Mouse (Mus musculus) myocyte (in vitro differentiated cells): ENCODE data around the gene Ngf. TPM values are rescaled to one million over a fixed set of nuclear protein-coding genes. Genes with fewer than 3 reads are reported as not detected.

ENCODE experiments used
- H3K27me3 ChIP-seq: one replicate; pipeline ENCODE4 v1.6.1; 2011; ENCODE audit not compliant: control insufficient read depth, insufficient read depth, insufficient read length
- H3K36me3 ChIP-seq: one replicate; pipeline ENCODE4 v1.6.1; 2011; ENCODE audit not compliant: control insufficient read depth, insufficient read depth
- H3K4me2 ChIP-seq: one replicate; pipeline ENCODE4 v1.6.1; 2011; ENCODE audit warnings: low read depth, control low read depth
- H3K4me3 ChIP-seq: one replicate; pipeline ENCODE4 v1.5.1; 2011; ENCODE audit warnings: mild to moderate bottlenecking, control low read depth, moderate library complexity
- H3K79me2 ChIP-seq: one replicate; pipeline ENCODE4 v1.6.1; 2011; ENCODE audit not compliant: control insufficient read depth, insufficient read depth
- H3ac ChIP-seq: one replicate; pipeline ENCODE4 v1.6.1; 2011; ENCODE audit not compliant: control insufficient read depth, insufficient read length
- CEBPB ChIP-seq: IDR thresholded peaks from 2 replicates; pipeline ENCODE4 v1.6.1; 2011; ENCODE audit warnings: mild to moderate bottlenecking, moderate library complexity; ENCODE audit not compliant: poor library complexity, insufficient read depth, severe bottlenecking
- E2F4 ChIP-seq: IDR thresholded peaks from one replicate; pipeline ENCODE4 v1.6.1; 2011; ENCODE audit warnings: mild to moderate bottlenecking, control low read depth, moderate library complexity; ENCODE audit not compliant: insufficient read depth
- MAX ChIP-seq: IDR thresholded peaks from one replicate; pipeline ENCODE4 v1.6.1; 2011; ENCODE audit warnings: low read depth, mild to moderate bottlenecking, control low read depth
- MYOD1 ChIP-seq, 3 experiments: IDR thresholded peaks; one replicate each; pipeline ENCODE4 v1.6.1; 2011; ENCODE audit warnings: control low read depth in 2 of 3, low read depth in 2 of 3, mild to moderate bottlenecking in 2 of 3, moderate library complexity in 1 of 3; ENCODE audit not compliant: insufficient read length in 2 of 3, control insufficient read depth in 1 of 3
- MYOG ChIP-seq, 3 experiments: IDR thresholded peaks; one replicate each; pipeline ENCODE4 v1.6.1; 2011; ENCODE audit warnings: control low read depth in 2 of 3, low read depth in 2 of 3, mild to moderate bottlenecking in 2 of 3; ENCODE audit not compliant: insufficient read length in 2 of 3, control insufficient read depth in 1 of 3, insufficient read depth in 1 of 3
- POLR2A ChIP-seq: IDR thresholded peaks from one replicate; pipeline ENCODE4 v1.6.1; 2011; ENCODE audit warnings: low read depth, mild to moderate bottlenecking, control low read depth, moderate library complexity; ENCODE audit not compliant: insufficient read length
- POLR2AphosphoS2 ChIP-seq: IDR thresholded peaks from one replicate; pipeline ENCODE4 v1.6.1; 2011; ENCODE audit warnings: low read depth, control low read depth; ENCODE audit not compliant: insufficient read length
- REST ChIP-seq: IDR thresholded peaks from one replicate; pipeline ENCODE4 v1.6.1; 2011; ENCODE audit warnings: mild to moderate bottlenecking, control low read depth, moderate library complexity; ENCODE audit not compliant: insufficient read depth, insufficient read length
- SRF ChIP-seq: IDR thresholded peaks from one replicate; pipeline ENCODE4 v1.6.1; 2011; ENCODE audit warnings: low read depth; ENCODE audit not compliant: control insufficient read depth, insufficient read length
- TCF12 ChIP-seq: IDR thresholded peaks from one replicate; pipeline ENCODE4 v1.6.1; 2011; ENCODE audit warnings: mild to moderate bottlenecking, control low read depth; ENCODE audit not compliant: poor library complexity, insufficient read depth, severe bottlenecking
- TCF3 ChIP-seq: IDR thresholded peaks from one replicate; pipeline ENCODE4 v1.6.1; 2011; ENCODE audit warnings: low read depth, control low read depth; ENCODE audit not compliant: insufficient read length
- USF1 ChIP-seq: IDR thresholded peaks from one replicate; pipeline ENCODE4 v1.6.1; 2011; ENCODE audit warnings: low read depth, mild to moderate bottlenecking, control low read depth, moderate library complexity
- polyA plus RNA-seq: library from polyadenylated mRNA; unstranded; fragments of >200 nt; fragmentation: generic; extraction: Trizol; gene quantifications from one replicate; pipeline ENCODE4 v1.2.1, GENCODE M21; 2012; ENCODE audit warnings: missing spikeins

The Ngf gene
- polyA plus RNA-seq, 1 experiment, result 3.3 TPM

GRCm38 (mm10) chr3:102534744-102535143 is 65.0 kb downstream of the Ngf start:
- H3K4me2 ChIP-seq, result no peak overlapping the region
- no peaks in the 10 kb centered on the region for H3K36me3 ChIP-seq
- no peak overlapping the region for H3K4me3 ChIP-seq
- no peaks in the 10 kb centered on the region for H3K27me3 ChIP-seq
- H3K79me2 ChIP-seq, result no peaks in the 10 kb centered on the region
- no peak overlapping the region for H3ac ChIP-seq
- no peak for TF ChIP-seq E2F4
- no peak for TF ChIP-seq TCF3
- no peak for TF ChIP-seq MYOD1 (IDR thresholded peaks at IDR 0.05; ENCODE audit: control insufficient read depth in 1 of 3, insufficient read length in 2 of 3, low read depth in 2 of 3)

GRCm38 (mm10) chr3:102543646-102544045 is 73.9 kb downstream of the Ngf start:
- Histone ChIP-seq H3ac (no peak overlapping the region), H3K27me3 (no peaks in the 10 kb centered on the region), H3K36me3 (no peaks in the 10 kb centered on the region), H3K79me2 (no peaks in the 10 kb centered on the region), H3K4me2 (no peak overlapping the region), H3K4me3 (no peak overlapping the region)
- no peak for TF ChIP-seq TCF3
- no peak for TF ChIP-seq MYOD1 (IDR thresholded peaks at IDR 0.05; ENCODE audit: control insufficient read depth in 1 of 3, insufficient read length in 2 of 3, low read depth in 2 of 3)
- TF ChIP-seq REST, result no peak
- TF ChIP-seq SRF, result no peak
- no peak for TF ChIP-seq CEBPB
- no peak for TF ChIP-seq TCF12
- no peak for TF ChIP-seq POLR2AphosphoS2
- no peak for TF ChIP-seq E2F4
- TF ChIP-seq MAX, result no peak
- no peak for TF ChIP-seq MYOG (IDR thresholded peaks at IDR 0.05; ENCODE audit: control insufficient read depth in 1 of 3, insufficient read depth in 1 of 3, insufficient read length in 2 of 3, low read depth in 2 of 3)

GRCm38 (mm10) chr3:102547536-102547935 is 77.8 kb downstream of the Ngf start:
- Histone ChIP-seq H3K79me2 (no peaks in the 10 kb centered on the region), H3K4me3 (no peak overlapping the region)

GRCm38 (mm10) chr3:102553935-102554670 is 84.4 kb downstream of the Ngf start:
- H3K4me2 ChIP-seq, result no peak overlapping the region
- no peak overlapping the region for H3K4me3 ChIP-seq
- H3K36me3 ChIP-seq, result no peaks in the 10 kb centered on the region
- H3K27me3 ChIP-seq, result no peaks in the 10 kb centered on the region
- no peaks in the 10 kb centered on the region for H3K79me2 ChIP-seq
- no peak overlapping the region for H3ac ChIP-seq
- no peak for TF ChIP-seq MYOD1 (IDR thresholded peaks at IDR 0.05; ENCODE audit: control insufficient read depth in 1 of 3, insufficient read length in 2 of 3, low read depth in 2 of 3)
- no peak for TF ChIP-seq MYOG (IDR thresholded peaks at IDR 0.05; ENCODE audit: control insufficient read depth in 1 of 3, insufficient read depth in 1 of 3, insufficient read length in 2 of 3, low read depth in 2 of 3)

More at GRCm38 (mm10) chr3:102547536-102547935, 77.8 kb downstream of the Ngf start:
- Histone ChIP-seq H3K27me3 (no peaks in the 10 kb centered on the region), H3ac (no peak overlapping the region), H3K4me2 (no peak overlapping the region), H3K36me3 (no peaks in the 10 kb centered on the region)
- TF ChIP-seq POLR2AphosphoS2 (no peak), TCF12 (no peak)

- TF ChIP-seq SRF, result no peak
- TF ChIP-seq MAX, result no peak
- TF ChIP-seq E2F4, result no peak
- TF ChIP-seq TCF3, result no peak
- TF ChIP-seq MYOG (IDR thresholded peaks at IDR 0.05; ENCODE audit: control insufficient read depth in 1 of 3, insufficient read depth in 1 of 3, insufficient read length in 2 of 3, low read depth in 2 of 3), result no peak
- TF ChIP-seq TCF12, result no peak
Observed at GRCm38 (mm10) chr3:102556108-102556507, 86.4 kb downstream of the Ngf start.

GRCm38 (mm10) chr3:102556645-102557044 is 86.9 kb downstream of the Ngf start:
- Histone ChIP-seq H3K79me2 (no peaks in the 10 kb centered on the region), H3K36me3 (no peaks in the 10 kb centered on the region), H3K4me2 (no peak overlapping the region), H3K4me3 (no peak overlapping the region), H3ac (no peak overlapping the region), H3K27me3 (no peaks in the 10 kb centered on the region)
- TF ChIP-seq TCF12, result no peak
- TF ChIP-seq MAX, result no peak
- no peak for TF ChIP-seq MYOD1 (IDR thresholded peaks at IDR 0.05; ENCODE audit: control insufficient read depth in 1 of 3, insufficient read length in 2 of 3, low read depth in 2 of 3)
- no peak for TF ChIP-seq SRF
- TF ChIP-seq POLR2AphosphoS2, result no peak
- no peak for TF ChIP-seq E2F4
- TF ChIP-seq TCF3, result no peak
- TF ChIP-seq POLR2A, result no peak
- no peak for TF ChIP-seq MYOG (IDR thresholded peaks at IDR 0.05; ENCODE audit: control insufficient read depth in 1 of 3, insufficient read depth in 1 of 3, insufficient read length in 2 of 3, low read depth in 2 of 3)
- no peak for TF ChIP-seq REST
- no peak for TF ChIP-seq USF1
- no peak for TF ChIP-seq CEBPB

More at GRCm38 (mm10) chr3:102556108-102556507, 86.4 kb downstream of the Ngf start:
- no peaks in the 10 kb centered on the region for H3K27me3 ChIP-seq
- no peaks in the 10 kb centered on the region for H3K36me3 ChIP-seq
- no peaks in the 10 kb centered on the region for H3K79me2 ChIP-seq
- no peak overlapping the region for H3K4me2 ChIP-seq
- no peak overlapping the region for H3K4me3 ChIP-seq
- H3ac ChIP-seq, result no peak overlapping the region
